Mouse (Mus musculus) regulatory T cell (primary cell): ENCODE results near the gene Nectin1.

ENCODE experiments used
- in situ Hi-C: fragments of 300-600 bp; cut with MboI, MseI; formaldehyde crosslinking; loops from one replicate; pipeline ENCODE4 v1.15.1; 2025; ENCODE audit warnings: high pct_unique_total_duplicates

Gene Nectin1

DNA sequence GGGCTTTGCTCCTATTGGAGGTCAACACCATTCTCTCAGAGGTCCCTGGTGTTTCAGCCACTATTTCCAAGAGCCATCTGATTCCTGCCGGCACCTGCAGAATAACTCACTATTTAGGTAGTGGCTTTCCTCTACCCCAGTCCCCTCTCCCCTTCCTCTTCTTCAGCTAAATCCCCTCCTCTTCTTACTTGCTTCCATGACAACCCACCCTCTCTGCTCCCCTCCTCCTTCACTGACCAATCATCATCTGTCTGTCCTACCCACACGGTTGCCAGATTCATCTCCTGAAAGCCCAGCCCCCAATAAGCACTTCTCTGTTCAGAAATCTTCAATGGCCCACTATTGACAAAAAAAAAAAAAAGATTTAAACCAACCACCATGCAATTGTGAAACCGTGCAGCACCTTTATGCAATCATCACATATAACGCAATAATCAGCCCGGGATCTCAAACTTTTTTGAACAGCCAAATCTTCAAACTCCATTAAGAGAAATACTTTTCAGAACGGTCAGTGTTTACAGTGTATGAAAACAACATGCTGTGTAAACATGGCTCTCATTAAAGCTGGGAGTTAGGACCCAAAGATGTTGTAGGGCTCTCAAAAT, 5.2 kb upstream of the Nectin1 start:
- in situ Hi-C loops, result no loop called here

GRCm38 (mm10) chr9:43741277-43741676, 2.5 kb upstream of the Nectin1 start:
- in situ Hi-C loops, result no loop called here

- in situ Hi-C loops, result no loop called here
Measured at GRCm38 (mm10) chr9:43742066-43742465, 1.7 kb upstream of the Nectin1 start.

DNA sequence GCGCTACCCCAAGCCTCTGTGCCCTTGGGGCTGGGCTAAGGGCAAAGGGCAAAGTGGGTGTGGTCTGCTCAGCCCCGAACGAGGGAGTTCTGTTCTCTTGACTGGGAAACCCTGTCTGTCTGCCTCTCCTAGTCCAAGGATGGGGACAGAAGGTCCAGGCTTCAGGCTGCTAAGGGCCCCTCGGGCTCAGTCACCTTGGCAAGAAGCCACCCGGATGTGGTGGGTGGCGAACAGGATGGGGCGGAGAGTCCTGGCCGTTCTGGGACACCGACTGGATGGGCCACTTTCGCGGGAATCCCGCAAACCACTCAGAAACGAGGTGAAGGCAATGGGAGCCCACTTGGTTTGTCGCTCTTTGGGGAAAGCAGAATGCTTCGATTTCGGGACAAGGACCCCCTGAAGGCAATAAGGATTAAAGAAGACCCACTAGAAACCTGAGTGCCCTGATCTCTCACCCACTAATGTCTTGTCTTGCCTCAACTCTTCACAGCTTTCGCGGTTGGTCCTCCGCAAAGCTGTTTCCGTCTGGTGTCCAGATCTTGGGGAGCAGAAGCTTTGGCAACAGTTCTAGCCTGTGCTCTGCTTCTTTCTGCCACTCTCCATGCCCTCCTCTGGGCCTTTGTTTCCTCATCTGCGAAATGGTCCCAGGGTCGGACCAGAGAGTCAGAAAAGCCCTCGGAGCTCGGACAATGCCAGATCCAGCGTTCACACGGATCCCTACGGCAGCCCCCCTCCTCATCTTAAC, 710 bp upstream of the Nectin1 start:
- in situ Hi-C loops, result no loop called here

DNA sequence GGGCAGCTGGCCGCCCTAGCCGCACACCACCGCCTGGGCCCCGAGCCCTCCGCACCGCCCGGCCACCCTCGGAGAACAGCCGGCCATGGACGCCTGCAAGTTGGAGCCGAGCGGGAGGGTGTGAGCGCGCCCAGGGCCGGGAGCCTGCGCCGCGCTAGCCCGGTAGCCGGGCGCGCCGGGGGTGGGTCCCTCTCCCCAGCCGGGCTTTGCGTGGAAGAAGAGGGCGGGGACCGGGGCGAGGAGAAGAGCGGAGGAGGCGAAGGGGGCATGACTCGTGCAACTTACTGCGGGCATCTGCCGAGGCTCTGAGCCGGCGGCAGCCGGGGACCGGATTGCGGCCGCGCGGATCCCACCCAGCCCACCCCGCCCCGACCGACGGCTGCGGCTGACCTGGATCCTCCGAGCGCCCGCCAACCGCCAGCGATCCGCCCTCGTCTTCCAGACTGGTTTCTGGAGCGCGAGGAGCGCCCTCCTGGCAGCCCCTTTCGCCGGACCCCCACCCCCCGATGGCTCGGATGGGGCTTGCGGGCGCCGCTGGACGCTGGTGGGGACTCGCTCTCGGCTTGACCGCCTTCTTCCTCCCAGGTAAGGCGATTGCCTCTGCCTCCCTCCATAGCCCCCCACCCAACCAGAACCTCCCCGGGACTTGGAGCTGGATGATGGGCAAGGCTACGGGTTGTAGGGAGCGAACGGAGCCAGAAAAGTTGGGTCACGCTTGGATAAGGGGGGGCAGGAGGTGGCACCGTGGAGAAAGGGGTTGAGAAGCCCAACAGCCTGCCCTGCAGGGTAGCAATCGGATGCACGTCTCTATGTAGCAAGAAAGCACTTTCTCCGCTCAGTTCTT, 576 bp downstream of the Nectin1 start:
- in situ Hi-C loops, result no loop called here

DNA sequence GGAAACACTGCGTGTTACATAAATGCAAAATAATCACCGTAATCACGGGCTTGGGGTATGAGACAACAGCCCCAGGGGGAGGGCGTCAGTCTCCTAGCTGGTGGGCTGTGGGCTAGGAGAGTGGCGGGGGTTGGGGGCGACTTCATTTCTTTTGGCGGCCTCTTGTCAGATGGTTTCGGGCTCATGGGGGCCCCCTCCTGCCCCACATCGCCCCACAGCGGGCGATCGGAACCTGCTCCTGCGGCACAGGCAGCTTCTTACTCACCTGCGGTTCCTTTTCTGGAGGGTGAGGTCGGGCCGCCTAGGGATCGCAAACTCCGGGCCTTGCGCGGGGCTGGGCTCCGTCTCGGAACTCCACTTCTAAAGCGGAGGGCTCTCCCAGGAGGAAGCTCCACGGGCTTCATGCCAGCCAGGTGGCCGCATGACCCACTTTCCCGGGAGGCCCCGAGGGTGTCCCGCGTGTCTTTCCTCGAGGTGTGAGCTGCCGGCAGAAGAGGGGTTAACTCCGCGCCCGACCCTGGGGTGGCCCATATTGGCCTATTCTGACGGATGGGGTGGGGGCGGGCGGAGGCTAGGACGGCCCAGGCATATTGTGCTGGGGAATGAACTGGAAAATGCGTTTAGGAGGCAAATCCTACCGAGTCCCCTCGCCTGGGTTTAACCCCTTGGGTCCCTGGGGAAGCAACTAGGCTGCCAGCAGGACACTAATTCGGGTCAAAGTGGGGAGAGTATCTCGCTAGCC, 1.4 kb downstream of the Nectin1 start:
- in situ Hi-C loops, result no loop called here

DNA sequence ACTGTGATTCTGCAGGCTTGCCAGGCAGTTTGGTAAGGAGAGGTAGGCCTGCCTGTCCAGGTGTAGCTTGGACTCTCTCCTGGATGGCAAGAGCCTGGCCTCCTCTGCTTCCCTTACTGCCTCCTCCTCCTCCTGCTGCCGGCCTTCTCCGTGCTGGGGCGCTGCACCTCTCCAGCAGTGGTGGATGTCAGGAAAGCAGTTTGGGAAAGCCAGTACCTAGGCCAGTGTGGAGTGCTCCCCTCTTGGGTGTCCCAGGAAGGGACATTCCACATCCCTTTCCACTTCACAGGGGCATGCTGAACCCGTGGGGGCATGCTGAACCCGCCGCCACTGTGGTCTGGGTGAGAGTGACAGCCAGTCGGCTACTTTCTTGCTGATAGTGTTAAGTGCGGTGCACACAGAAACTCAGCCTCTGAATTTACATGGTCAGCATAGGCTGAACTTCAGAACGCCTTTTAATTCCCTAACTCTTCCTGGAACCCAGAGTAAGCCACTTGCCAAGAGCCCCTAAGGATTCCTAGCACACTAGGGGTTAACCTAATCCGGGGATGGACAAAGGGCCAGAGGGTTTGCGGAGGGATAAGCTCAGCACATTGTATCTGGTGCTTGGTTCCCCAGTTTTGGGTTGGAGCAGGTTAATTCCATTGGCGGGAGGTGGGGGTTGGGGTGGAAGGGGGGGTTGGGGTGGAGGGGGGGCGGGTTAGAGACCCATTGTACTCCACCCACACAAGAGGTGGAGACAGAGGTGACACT, 2.3 kb downstream of the Nectin1 start:
- in situ Hi-C loops, result no loop called here

GRCm38 (mm10) chr9:43747710-43748109, 3.9 kb downstream of the Nectin1 start:
- in situ Hi-C loops, result no loop called here

DNA sequence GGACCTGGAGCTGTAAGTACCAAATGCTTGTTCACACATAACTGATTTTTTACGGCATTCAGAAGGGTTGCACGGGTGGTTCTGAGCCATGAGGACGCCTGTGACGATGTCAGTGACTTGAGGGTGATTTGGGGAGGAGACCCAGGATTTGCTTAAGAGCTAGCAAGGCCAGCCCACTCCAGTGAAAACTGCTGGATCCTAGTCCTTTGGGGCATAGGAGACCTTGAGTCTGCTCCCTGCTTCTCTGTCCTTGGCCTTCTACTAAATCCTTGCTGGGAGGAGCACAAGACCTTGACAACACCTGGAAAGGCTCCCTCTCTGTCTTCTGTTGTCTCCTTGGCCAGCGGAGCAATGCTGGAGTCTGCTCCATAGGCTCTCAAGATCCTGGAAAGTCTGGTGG, 4.7 kb downstream of the Nectin1 start:
- in situ Hi-C loops, result no loop called here

- in situ Hi-C loops, result loop anchor here (25.0 kb wide), 1 partner anchor 512 kb away; the partner anchor contains the start of genes Nlrx1 and Pdzd3
Measured at GRCm38 (mm10) chr9:43750053-43750452, 6.3 kb downstream of the Nectin1 start.

DNA sequence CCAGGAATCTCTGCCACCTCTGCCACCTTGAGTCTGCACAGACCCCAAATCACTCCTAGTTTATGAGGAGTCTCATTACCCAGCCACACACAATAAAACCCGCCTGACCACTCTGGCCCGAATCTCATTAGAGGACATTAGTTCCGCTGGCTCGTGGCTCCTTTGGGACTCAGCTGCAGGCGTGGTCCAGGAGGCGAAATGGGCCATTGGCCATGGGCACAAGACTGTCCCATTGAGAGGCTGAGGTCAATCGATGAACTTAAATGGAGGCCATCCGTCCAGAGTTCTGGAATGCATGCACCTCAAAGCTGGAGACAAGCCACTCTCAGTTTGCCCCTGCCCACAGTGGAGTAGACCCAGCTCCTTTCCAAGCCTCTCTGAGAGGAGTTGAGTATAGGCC, 7.3 kb downstream of the Nectin1 start:
- in situ Hi-C loops, result loop anchor here (25.0 kb wide), 1 partner anchor 511 kb away; the partner anchor contains the start of genes Nlrx1 and Pdzd3

- in situ Hi-C loops, result loop anchor here (25.0 kb wide), 1 partner anchor 509 kb away; the partner anchor contains the start of genes Nlrx1 and Pdzd3
Measured at GRCm38 (mm10) chr9:43753481-43753880, 9.7 kb downstream of the Nectin1 start.

DNA sequence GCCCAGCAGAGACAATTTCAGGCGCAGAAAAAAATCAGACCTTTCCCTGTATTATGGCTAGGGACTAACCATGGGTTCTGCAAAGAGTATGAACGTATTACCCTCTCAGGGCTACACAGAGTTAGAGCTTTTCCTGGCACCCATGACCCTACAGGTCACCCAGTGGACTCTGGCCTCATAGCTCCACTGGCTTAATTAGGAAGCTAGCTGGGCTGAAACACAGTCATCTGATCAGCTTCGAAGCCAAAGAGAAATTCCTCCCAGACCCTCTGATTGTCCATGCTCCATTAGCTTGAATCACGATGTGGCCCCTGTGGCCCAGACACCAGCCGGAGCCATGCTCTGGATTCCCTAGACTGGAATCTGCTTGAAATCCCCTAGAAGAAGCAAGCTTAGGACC, 10.3 kb downstream of the Nectin1 start:
- in situ Hi-C loops, result loop anchor here (25.0 kb wide), 1 partner anchor 508 kb away; the partner anchor contains the start of genes Nlrx1 and Pdzd3

DNA sequence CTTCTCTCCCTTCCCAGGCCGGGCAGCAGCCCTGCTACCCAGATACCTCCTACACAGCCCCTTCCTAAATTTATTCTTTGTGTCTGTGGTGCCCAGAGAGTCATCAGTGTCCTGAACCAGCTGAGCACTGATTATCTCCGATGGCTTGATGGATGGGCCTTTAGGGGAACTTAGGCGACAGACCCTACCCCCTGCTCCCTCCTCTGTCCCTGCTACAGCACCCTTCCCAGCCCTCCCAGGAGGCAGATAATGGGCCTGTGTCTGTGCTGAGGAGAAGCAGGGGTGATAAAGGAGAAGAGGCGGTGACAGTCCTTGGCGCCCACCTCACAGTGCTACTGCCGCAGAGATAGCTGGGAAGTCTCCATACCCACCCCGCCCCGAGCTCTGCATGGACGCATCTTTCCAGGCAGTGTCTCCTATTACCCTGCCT, 11.0 kb downstream of the Nectin1 start:
- in situ Hi-C loops, result loop anchor here (25.0 kb wide), 1 partner anchor 508 kb away; the partner anchor contains the start of genes Nlrx1 and Pdzd3

GRCm38 (mm10) chr9:43755464-43755863, 11.7 kb downstream of the Nectin1 start:
- in situ Hi-C loops, result loop anchor here (25.0 kb wide), 1 partner anchor 507 kb away; the partner anchor contains the start of genes Nlrx1 and Pdzd3

- in situ Hi-C loops, result loop anchor here (25.0 kb wide), 1 partner anchor 506 kb away; the partner anchor contains the start of genes Nlrx1 and Pdzd3
Measured at GRCm38 (mm10) chr9:43755928-43756327, 12.1 kb downstream of the Nectin1 start.

- in situ Hi-C loops, result loop anchor here (25.0 kb wide), 1 partner anchor 505 kb away; the partner anchor contains the start of genes Nlrx1 and Pdzd3
Measured at GRCm38 (mm10) chr9:43757225-43757624, 13.4 kb downstream of the Nectin1 start.

GRCm38 (mm10) chr9:43757972-43758965, 14.5 kb downstream of the Nectin1 start:
- in situ Hi-C loops, result loop anchor here (25.0 kb wide), 1 partner anchor 504 kb away; the partner anchor contains the start of genes Nlrx1 and Pdzd3

- in situ Hi-C loops, result loop anchor here (25.0 kb wide), 1 partner anchor 502 kb away; the partner anchor contains the start of genes Nlrx1 and Pdzd3
Measured at GRCm38 (mm10) chr9:43760078-43760477, 16.3 kb downstream of the Nectin1 start.
